Mouse (Mus musculus): ENCODE measurements at regions not wholly inside any gene's neighbourhood (a gene's known extent, or its start where the extent isn't known, plus 50 kb on each side); places are given as distances from the start of the nearest gene placed in this dataset.

DNA sequence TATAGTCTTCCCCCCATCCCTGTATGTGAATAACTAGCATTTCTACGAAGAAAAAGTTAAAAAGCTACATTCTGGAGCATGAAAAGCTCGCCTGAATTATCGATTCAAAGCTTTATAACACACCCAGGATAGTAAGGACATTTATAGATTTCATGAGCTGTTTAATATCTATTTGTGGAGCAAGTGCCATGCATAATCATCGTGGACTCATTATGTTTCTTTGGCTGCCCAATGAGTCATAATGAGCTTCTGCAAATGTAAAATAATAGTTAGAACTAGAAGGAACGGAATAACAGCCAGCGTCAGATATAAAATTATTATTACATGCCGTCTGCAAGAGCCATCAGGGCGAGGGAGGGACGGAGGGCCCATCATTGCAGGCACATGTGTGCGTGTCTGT is 292.4 kb downstream of the Cd83 start:
- DNase-seq (ENCODE audit: low spot score in 2 of 2), result no peak

DNA sequence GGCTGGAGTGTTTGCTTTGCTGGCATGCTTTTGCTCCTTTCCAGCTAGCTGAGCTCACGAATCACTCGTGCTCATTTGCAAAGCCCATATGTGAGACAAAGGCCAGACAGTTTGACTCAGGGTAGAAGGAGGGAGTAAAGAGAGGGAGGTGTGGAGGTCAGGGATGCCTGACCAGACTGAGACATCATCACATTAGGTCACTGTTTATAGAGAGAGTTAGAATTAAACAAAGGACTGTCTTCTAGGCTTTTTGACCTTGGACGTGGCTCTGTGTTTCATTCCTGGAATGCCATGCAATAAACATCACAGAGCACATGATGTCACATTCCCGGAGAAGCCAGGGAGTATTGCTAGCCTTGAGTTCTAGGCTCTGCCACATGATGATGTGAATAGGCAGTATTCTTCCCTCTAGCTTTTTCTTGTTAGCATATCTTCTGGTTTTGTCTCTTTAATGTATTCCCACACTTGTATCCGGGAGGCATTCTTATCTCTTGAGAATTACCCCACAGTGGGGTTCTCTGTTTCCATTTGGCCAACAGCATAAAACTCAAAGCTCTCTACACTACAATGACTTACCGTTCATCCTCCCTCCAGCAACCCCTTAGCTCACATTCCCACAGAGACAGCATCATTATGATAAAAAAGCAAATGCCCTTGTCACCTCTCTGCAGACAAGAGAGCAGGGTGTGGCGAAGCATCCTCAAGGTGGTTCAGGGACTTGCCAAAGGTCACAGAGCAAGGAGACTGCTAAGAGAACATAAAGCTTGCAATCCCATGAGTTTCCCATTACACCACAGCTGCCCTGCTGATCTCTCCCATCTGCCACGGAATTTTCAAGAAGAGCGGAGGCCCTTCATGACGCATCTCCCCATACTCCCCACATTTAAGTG is 301.3 kb downstream of the Cd83 start:
- DNase-seq (ENCODE audit: low spot score in 2 of 2), result no peak

DNA sequence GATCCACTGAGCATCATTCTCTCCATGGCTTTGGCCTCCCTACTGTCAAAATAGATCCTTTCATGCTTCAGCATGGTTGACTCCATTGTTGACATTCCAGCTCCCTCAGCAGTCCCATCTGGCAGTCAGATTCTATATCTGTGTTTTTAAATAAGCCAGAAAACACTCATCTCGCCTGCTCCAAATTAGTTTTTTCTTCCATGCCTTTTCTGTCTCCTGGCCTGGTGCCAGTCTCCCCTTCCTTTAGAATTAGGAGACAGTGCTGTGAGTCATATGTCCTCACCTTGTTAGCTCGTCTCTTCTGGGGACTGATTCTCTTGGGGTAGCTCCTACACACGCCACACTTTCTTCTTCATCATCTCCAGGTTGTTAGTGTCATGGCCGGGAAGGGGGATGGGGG is 302.2 kb downstream of the Cd83 start:
- DNase-seq (ENCODE audit: low spot score in 2 of 2), result no peak

DNA sequence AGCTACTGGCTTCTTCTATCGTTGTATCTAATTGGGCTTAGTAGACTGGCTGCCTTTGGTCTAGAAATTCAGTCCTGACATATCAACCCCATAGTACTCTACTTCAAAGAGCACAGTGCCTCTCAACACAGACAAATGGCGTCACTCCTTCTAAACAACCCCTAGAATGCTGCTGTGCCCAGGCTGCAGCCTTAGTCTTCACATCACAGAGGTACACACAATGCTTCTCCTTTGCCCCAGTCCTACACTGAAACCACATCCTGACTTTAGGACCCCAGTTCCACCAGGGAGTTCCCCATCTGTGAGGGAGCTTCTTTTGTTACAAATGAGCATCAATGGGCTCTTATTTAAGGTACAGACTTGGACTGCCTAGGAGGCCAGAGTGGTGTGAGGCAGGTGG is 312.6 kb downstream of the Cd83 start:
- no peak for DNase-seq (ENCODE audit: low spot score in 2 of 2)

DNA sequence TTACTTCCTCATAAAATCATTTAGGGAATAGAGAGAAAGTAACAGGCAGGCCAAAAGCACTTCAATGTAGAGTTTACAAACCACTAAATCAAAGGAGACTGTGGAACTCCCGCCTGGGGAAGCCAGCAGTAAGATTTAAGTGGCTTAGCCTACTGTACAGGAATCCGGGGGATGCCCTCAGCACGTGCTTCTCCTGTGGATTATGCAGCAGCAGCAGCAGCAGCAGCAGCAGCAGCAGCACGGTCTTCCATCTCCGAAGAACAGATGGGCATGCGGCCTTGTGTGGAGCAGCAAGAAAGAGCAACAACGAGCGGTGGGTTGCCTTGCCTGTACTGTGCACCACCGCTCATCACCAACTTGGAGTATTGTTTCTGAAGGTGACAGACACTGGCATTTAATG is 314.9 kb downstream of the Cd83 start:
- no peak for DNase-seq (ENCODE audit: low spot score in 2 of 2)

DNA sequence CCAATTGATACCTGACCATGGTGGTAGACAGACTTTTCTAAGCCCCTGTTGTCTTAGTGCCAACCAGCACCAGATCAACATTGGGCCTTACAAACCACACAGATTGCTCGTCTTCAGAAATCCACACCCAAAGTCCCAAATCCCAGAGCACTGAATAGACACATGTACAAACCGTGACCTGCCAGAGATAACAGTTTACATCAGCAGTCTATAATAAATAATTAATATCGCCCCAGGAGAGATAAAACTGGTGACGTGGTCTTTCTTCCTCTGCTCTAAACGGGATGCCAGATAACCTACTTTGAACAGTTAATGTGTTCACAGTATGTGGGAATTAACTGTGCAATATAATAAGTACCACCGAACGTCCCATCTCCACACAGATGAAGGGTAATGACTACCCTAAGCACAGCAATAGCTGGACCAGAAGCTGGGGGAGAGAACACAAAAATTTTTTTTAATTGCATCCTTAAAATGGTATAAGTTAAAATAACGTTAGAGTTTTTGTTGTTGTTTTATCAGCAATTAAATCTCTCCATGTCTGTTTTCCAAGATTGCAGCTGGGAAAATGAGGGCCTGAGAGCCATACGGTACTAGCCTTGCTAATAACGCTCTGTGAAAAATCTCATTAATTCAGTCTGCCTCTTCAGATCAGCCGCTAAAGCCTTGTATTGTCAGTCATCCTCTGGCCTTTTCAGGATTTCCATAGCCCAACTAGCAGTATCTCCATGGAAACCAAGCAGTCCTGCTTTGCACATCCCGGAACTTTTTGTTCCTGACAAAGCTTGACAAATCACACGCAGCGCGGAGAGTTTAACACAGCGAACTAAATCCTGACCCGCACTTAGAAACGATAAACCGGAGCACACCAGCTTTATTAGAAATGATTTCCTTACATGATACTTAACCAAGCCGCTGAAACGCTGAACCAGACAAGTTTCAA is 315.8 kb downstream of the Cd83 start:
- DNase-seq (ENCODE audit: low spot score in 2 of 2), result no peak

DNA sequence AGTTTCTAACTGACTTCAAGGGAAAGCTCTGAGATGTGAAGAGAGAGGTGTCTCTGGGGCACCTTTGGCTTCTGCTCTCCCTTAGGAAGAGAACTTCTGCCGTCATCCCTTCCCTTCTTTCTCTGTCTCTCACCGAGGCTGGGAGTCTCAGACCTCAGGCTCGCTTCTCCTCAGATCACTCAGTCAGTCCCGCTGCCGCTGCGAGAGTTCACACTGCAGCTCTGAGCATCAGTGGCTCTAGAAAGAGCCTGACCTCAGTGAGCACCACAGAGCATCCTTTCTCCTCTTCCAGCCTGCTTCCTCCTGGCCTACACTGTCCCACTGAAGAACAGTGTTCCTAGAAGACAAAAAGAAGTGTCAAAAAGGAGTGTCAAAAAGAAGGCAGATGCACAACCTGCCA is 316.6 kb downstream of the Cd83 start:
- DNase-seq (ENCODE audit: low spot score in 2 of 2), result no peak

DNA sequence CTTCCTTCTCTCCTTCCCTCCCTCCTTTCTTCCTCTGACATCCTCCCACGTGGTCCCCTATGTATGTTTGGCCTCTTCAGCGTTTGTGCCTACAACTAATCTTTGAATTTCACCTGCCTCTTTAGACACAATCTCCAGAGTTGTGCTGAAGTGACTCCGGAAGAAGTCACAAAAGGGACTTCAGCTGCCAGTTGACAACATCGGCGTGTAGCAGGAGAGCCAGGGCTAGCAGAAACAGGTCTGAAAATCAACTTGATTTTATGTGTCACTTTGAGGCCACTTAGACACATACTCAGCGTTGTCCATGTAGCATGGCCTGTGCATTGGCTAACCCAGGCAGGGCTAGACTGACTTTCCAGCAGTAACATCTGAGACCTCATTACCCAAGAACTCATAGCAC is 317.2 kb downstream of the Cd83 start:
- DNase-seq (ENCODE audit: low spot score in 2 of 2), result no peak

DNA sequence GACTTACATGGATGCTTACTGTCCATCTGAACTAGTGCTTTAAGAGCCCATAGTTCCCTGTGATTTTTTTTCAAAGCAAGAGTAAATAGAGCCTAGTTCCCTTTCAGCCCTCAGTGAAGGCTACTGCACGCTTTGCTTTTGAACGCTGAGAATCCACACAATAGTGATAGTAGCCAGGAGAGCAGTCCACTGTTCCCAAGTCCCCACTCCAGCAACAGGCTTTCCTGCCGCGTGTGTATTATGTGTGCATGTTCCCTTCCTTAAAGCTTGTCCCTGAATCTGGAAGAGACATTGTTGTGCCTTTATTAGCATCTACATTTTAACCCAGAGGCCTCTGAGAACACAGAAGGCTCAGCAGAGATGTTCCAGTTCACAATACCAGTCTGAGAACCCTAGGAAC is 317.7 kb downstream of the Cd83 start:
- no peak for DNase-seq (ENCODE audit: low spot score in 2 of 2)

DNA sequence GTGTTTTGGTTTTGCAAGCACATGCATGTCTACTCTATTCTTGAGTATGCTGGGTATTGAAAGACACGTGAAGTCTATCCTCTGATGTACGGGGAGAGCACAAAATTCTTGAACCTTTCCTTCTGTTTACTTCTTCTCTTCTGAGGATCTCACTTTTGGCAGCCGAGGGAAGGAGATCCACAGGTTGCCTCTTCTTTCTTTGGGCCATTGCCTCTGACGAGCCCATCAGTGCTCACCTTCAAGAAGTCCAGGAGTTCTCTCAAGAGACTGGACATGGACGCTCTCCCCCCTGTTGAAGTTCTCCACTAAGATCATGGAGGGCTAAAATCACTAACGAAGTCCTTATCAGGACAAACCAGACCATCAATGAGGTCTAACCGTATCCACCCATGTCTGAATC is 318.8 kb downstream of the Cd83 start:
- peak in 1 of 2 experiments; percentile 19 for DNase-seq (ENCODE audit: low spot score in 2 of 2)

DNA sequence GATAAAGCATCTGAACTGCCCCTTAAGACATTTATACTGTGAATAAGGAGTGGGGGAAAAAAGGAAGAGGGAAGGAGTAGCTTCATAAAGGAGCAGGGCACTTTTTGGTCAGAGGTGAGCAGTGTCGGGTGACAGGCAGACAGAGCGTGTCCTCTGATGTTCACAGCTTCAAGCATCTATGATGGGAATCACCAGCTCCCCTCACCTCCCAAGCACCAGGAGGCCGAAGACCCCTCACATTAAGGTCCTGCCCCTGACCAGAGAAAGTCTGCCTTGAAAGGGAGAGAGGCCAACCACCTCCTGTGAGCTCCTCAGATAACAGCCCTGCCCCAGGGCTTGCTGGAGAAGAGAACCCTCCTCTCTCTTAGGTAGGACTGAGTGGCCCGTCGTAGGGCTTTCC is 320.6 kb downstream of the Cd83 start:
- peak in 1 of 2 experiments; percentile 54 for DNase-seq (ENCODE audit: low spot score in 2 of 2)

DNA sequence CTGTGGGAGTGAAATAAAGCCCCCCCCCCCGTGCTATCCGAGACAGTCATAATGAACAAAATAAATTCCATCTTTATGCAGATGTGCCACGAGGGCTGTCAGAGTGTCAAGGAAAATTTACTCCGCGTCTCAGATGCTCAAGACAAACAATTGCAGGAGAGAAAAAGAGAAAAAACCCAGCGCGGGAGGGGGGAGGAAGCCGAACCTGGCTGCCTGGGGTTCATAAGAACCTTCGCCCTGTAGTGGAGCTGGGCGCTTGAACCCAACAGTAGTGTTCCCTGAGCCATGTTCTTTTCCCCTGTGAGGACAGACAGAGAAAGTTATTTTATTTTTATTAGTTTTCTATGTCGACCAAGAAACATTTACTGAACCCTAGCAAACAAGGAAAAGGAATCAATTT is 324.1 kb downstream of the Cd83 start:
- peak in 1 of 2 experiments; percentile 33 for DNase-seq (ENCODE audit: low spot score in 2 of 2)

DNA sequence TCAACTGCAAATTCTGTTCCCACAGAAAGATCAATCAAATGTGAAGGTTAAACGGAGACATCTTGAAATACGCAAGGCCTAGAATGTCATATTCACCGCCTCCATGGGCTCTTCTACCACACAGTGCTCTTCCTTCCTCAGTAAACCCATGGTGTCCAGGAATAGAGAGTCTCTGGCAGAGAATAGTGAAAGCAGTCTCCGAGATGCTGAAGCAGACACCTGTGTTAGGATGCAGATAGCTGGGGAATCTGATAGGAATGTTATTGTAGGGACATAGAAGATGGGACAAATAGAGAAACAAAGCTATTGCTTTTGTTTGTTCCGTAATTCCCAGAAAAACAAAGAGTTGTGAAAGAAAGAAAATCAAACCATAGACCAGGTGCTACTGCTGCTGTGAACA is 328.5 kb downstream of the Cd83 start:
- DNase-seq (ENCODE audit: low spot score in 2 of 2), result no peak

DNA sequence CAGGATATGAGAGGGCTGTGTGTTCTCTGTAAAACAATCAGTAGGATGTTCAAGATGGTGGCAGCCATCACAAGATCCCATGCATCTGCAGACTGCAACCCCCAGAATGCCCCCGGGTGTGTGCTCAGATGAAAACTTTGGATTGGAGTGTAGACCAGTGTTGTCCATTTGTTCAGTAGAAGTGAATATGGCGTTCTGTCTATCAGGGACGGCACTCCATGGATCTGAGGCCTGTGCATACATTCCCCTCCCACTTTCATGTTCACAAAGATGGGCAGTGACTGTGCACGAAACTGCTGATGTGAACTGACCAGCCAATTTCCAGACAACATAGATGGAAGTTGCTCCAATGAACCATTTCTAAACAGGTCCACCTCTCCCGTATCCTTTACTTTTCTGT is 330.3 kb downstream of the Cd83 start:
- DNase-seq (ENCODE audit: low spot score in 2 of 2), result no peak

DNA sequence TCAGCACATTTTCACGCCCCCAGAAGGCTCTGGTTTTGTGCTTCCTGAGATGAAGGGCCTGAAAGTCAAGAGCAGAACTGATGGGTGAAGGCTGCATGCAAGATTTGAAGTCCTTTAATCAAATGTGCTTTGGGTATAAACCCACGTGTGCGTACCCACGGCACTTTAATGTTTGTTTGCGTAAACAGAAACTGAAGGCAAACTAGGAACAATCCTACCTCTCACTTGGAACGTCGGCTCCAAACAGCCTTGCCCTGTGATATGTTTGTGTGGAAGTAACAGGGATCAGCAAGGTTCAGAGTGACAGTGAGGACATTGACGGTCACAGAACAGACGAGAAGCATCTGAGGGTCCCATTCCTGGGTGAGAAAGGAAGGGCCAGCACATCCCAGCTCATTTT is 333.3 kb downstream of the Cd83 start:
- no peak for DNase-seq (ENCODE audit: low spot score in 2 of 2)

DNA sequence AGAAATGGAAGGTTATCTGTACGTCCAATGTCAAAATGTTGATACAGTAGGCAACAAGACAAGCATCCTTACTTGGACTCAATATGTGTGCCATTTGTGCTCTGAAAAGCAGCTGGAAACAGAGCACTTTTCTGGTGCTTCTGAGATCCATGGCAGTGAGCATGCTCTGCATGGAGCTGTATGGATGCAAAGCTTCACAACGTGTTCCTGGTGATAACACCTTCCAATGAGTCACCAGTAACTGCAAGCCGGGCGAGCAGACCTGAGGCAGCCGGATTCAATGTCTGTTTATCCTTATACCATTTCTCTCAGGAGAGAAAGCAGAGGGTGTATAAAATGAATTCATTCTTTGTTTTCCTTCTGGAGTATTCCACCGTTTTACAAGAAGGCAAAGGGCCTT is 334.3 kb downstream of the Cd83 start:
- no peak for DNase-seq (ENCODE audit: low spot score in 2 of 2)

DNA sequence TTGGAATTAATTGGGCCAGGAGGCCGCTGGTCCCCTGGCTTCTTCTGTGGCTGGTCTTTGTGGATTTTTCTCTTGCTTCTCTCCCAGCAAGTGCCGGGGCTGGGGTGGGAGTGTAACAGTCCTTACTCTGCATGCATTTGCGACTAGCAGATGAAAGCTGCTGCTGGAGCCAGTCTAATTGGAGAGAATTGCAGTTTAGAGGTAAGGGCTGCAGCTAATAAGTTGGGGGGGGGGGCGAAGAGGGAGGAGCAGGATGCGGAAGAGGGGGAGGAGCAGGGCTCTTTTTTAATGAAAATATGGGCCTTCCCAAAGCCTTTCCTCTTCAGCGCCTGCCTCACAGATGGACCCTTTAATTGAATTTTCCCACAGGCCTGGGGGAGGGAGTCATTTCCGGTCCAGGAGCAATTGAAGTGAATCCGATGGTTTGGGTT is 336.7 kb downstream of the Cd83 start:
- DNase-seq (ENCODE audit: low spot score in 2 of 2), result no peak

DNA sequence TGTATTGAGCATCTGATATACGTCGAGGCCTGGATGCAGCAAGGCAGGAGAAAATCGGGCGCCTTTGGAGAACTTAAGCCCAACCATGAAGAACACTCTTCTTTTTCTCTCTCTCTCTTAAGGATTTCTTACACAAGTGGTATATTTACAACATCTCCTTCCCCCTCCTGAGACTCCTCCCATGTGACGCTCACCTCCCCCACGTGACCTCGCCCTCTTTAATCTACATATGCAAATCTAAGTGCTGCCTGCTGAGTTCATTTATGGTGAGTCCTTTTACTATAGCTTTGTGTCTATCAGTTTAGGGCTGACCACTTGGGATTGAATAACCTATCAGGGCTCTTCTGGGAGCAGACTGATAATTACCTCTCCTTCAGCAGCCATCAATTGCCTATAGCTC is 337.4 kb downstream of the Cd83 start:
- no peak for DNase-seq (ENCODE audit: low spot score in 2 of 2)

DNA sequence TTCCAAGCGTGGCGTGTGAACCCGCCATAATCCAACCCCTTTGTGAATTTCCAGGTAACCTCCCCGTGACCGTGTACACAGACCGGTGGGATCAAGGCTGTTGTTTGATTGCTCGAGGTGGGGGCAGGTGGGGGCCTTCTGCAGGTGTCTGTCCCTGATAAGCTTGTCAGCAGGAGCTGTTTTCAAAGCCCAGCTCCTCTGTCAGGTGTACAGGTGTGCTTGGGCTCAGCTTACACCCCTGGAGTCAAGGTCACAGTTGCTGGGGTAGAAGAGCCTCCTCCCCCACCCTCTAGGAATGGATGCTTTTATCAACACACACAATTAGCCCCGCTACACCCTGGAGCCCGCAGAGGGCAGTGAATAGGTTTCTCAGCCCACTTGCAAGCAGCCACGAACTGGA is 341.6 kb downstream of the Cd83 start:
- DNase-seq (ENCODE audit: low spot score in 2 of 2), result no peak

DNA sequence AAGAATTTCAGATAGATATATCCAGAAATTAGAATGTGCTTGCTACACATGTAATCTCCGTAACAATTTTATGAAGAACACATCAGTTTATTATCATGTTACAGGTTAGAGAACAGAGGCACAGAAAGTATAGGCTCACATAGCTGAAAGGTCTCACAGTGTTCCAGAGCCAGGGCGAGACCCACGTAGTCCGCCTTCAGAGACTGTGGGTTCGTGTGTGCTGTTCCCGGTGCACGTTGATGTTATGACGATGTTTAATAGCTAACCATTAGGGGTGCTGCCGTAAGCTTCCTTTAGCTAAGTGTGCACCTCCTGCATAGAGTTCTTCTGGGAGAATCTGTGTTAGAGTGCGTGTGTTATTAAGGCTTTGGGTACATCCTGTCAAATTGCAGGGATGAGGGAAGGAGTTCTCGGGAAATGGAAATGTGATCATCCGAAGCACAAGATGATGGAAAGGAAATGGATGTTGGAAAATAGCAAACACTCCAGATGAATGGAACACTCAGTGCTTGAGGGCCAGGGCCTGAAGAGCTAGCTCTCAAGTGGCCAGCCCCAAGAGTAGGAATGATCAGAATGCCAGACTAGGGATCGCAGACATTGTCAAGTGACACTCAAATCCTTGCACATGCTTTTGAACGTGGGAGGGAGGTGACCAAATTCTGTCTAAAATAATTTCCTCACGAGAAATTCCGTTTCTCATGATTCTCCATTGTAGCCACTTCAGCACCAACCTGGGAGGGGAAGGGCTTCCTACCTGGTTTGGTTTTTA is 344.1 kb downstream of the Cd83 start:
- no peak for DNase-seq (ENCODE audit: low spot score in 2 of 2)

DNA sequence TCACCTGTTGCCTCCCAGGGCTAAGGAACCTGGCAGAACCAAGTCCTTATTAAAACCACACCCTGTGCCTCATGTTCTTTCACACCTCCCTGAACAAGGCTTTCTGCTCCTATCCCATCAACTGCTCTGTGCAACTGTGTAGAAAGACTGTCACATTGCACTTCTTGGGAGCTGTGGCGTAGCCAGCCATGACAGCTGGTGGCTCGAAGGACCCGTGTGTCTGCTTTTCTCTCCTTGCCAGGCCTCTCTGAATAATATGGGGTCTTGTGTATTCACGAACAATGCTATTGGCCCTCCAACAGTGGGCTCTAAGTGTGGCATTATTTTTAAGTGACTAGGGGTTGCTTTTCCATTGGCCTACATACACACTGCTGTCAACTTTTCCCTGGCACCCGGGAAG is 347.3 kb downstream of the Cd83 start:
- DNase-seq (ENCODE audit: low spot score in 2 of 2), result no peak

DNA sequence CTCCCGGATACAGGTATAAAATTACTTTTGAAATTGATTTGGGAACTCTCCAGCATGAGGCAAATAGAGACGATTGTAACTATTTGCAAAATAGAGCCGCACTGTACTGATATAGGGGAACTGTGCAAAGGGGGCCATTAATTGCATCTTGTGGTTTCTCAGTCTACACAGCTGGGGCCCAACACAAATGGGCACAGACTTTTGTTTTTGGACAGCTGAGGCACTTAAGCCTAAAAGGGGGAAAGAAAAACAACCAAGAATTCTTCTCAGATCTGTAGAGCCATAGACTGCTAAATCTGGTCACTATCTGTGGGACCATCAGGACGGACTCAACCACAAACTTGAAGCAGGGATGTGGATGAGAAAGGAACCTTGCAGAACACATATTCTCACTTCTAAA is 347.9 kb downstream of the Cd83 start:
- no peak for DNase-seq (ENCODE audit: low spot score in 2 of 2)

Measured in urinary bladder, postnatal 4 days (tissue).